Mouse (Mus musculus) midbrain, embryonic 15.5 days (tissue): ENCODE results near the gene Rfx3. TPM values are rescaled to one million over a fixed set of nuclear protein-coding genes. Genes with fewer than 3 reads are reported as not detected.
A peak's percentile ranks its signal among the peaks of the same experiment; 100 is the strongest.

Experiments used
- ATAC-seq: fragments of 200-750 bp; cut with Nextera tagmentation; replicated peaks from 2 replicates; pipeline ENCODE4 v1.8.0; 2017; ENCODE audit warnings: moderate TSS enrichment
- H3K27ac ChIP-seq: fragments of 300-500 bp; sonication (generic); 2 replicates; pipeline ENCODE4 v1.5.1; 2015; ENCODE audit warnings: mild to moderate bottlenecking, inconsistent platforms
- H3K27me3 ChIP-seq: fragments of 300-500 bp; sonication (generic); replicated peaks from 2 replicates; pipeline ENCODE4 v1.6.1; 2015; ENCODE audit warnings: inconsistent platforms
- H3K36me3 ChIP-seq: fragments of 300-500 bp; sonication (generic); replicated peaks from 2 replicates; pipeline ENCODE4 v1.6.1; 2015; ENCODE audit warnings: inconsistent platforms
- H3K4me1 ChIP-seq: fragments of 300-500 bp; sonication (generic); 2 replicates; pipeline ENCODE4 v1.6.1; 2015; ENCODE audit warnings: inconsistent platforms
- H3K4me2 ChIP-seq: fragments of 300-500 bp; sonication (generic); 2 replicates; pipeline ENCODE4 v1.6.1; 2015; ENCODE audit warnings: inconsistent platforms, mild to moderate bottlenecking, moderate library complexity
- H3K4me3 ChIP-seq: fragments of 300-500 bp; sonication (generic); 2 replicates; pipeline ENCODE4 v1.5.1; 2015; ENCODE audit warnings: mild to moderate bottlenecking, inconsistent platforms
- H3K9ac ChIP-seq: fragments of 300-500 bp; sonication (generic); 2 replicates; pipeline ENCODE4 v1.6.1; 2015; ENCODE audit warnings: mild to moderate bottlenecking, inconsistent platforms
- H3K9me3 ChIP-seq: fragments of 300-500 bp; sonication (generic); 2 replicates; pipeline ENCODE4 v1.6.1; 2016; ENCODE audit warnings: inconsistent platforms
- WGBS: fragments of 180-500 bp; shearing (Covaris S2); methylation state at CpG from one replicate; pipeline ENCODE4 v1.1.7; 2015; ENCODE audit warnings: mixed read lengths; 5-methylcytosine and 5-hydroxymethylcytosine counted together
- polyA plus RNA-seq: library from polyadenylated mRNA; unstranded; fragments of >200 nt; fragmentation: Nextera tagmentation; extraction: Ambion mirVana; gene quantifications from 2 replicates; pipeline ENCODE4 v1.2.1, GENCODE M21; 2015

Gene Rfx3
- polyA plus RNA-seq, 1 experiment from 2014 or later, result 32.2 TPM

GRCm38 (mm10) chr19:27992800-27993199, 18.2 kb downstream of the Rfx3 start:
- ATAC-seq, result no peak
- Histone ChIP-seq H3K27ac (no peak overlapping the region), H3K9me3 (no peaks in the 10 kb centered on the region), H3K9ac (no peak overlapping the region), H3K4me1 (0 out of 2 replicates have a peak, but pooled peaks cover 3% of the 10 kb centered on the region), H3K4me3 (no peak overlapping the region), H3K27me3 (no peaks in the 10 kb centered on the region), H3K4me2 (no peak overlapping the region), H3K36me3 (no peaks in the 10 kb centered on the region)
- WGBS, result 82% methylated on average over 7 of the region's 7 CpGs

DNA sequence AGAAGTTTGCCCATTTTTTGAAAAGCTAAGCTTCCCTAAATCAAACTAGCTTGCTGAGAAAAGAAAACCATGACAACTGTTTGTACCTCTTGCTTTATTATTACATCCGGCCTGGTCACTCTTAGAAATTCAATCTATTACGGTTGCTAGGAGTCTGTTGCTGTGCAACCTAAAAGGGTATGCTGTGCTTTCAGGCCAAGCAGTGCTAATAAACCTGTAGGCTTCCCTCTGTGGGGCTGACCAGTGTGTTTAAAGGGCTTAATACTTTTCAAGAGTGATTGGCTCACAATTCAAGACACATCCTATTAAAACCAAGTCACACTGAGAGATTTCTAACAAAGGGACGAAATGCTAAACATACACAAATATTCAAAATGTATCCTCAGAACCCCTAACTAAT, 22.2 kb downstream of the Rfx3 start:
- peak; percentile 62; the same call in 1 of the 2 replicates for ATAC-seq
- H3K36me3 ChIP-seq, result no peaks in the 10 kb centered on the region
- WGBS, result 4% methylated on average over 3 of the region's 3 CpGs

DNA sequence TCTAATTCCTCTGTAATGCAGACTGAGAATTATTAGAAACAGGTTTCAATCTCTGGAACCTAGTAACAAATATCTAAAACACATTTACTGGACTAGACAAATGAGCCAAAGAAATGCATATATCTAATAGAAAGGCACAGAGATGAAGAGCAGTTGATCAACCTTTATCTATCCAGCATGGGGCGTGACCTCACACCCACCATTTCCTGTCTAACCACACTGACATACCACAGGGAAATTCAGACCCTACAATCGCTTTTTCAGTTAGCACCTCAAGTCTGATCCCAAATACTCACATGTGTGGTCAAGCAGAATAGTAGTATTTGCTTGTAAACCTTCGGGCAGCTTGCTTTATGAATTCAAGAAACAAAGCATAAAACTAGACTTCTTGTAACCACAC, 43.4 kb downstream of the Rfx3 start:
- ATAC-seq, result no peak
- H3K27me3 ChIP-seq, result no peaks in the 10 kb centered on the region
- H3K4me2 ChIP-seq, result no peak overlapping the region
- 91% methylated on average over 3 of the region's 3 CpGs for WGBS
- H3K27ac ChIP-seq, result no peak overlapping the region
- no peaks in the 10 kb centered on the region for H3K9me3 ChIP-seq
- H3K36me3 ChIP-seq, result no peaks in the 10 kb centered on the region; the same call in 1 of the 2 replicates
- no peak overlapping the region for H3K4me3 ChIP-seq
- no peaks in the 10 kb centered on the region for H3K4me1 ChIP-seq
- H3K9ac ChIP-seq, result no peak overlapping the region

More for the DNA sequence above, 22.2 kb downstream of the Rfx3 start:
- no peak overlapping the region for H3K4me3 ChIP-seq
- H3K4me2 ChIP-seq, result no peak overlapping the region
- no peak overlapping the region for H3K27ac ChIP-seq
- peaks cover 6% of the 10 kb centered on the region; the same call in 1 of the 2 replicates for H3K4me1 ChIP-seq
- H3K9ac ChIP-seq, result no peak overlapping the region
- H3K27me3 ChIP-seq, result no peaks in the 10 kb centered on the region
- no peaks in the 10 kb centered on the region for H3K9me3 ChIP-seq

DNA sequence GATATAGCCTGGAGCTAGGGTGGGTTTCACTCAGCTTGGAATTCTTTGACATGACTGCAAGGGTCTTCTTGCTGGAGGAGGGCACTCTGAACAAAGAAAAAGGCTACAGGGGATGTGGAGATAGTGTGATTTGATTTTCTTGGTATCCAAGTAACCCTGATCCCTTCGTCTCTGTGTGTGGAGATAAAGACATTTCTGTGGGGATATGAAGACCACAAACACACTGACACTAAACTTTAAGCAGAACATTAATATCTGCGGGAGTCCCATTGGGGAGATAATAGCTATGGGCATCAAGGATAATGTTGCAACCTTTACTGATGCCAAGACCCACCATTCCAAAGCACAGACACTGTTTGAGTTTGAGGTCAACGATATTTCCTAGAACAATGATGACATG, 49.7 kb downstream of the Rfx3 start:
- no peaks in the 10 kb centered on the region for H3K36me3 ChIP-seq
- no peak for ATAC-seq
- no peak overlapping the region for H3K27ac ChIP-seq
- H3K27me3 ChIP-seq, result no peaks in the 10 kb centered on the region
- whole genome bisulfite sequencing, result 95% methylated on average over 3 of the region's 3 CpGs
- no peaks in the 10 kb centered on the region for H3K4me1 ChIP-seq
- H3K9me3 ChIP-seq, result no peaks in the 10 kb centered on the region
- no peak overlapping the region for H3K9ac ChIP-seq
- H3K4me3 ChIP-seq, result no peak overlapping the region
- no peak overlapping the region for H3K4me2 ChIP-seq

GRCm38 (mm10) chr19:27935453-27935852, 75.5 kb downstream of the Rfx3 start:
- no peaks in the 10 kb centered on the region for H3K9me3 ChIP-seq
- H3K36me3 ChIP-seq, result no peaks in the 10 kb centered on the region
- 45% methylated on average over 3 of the region's 3 CpGs for WGBS
- H3K9ac ChIP-seq, result no peak overlapping the region
- 0 out of 2 replicates have a peak overlapping the region, but pooled peaks have one; percentile 5 for H3K27ac ChIP-seq
- H3K4me1 ChIP-seq, result peaks cover 5% of the 10 kb centered on the region; the same call in 1 of the 2 replicates
- no peaks in the 10 kb centered on the region for H3K27me3 ChIP-seq
- no peak overlapping the region for H3K4me2 ChIP-seq
- no peak for ATAC-seq
- H3K4me3 ChIP-seq, result no peak overlapping the region

- H3K36me3 ChIP-seq, result no peaks in the 10 kb centered on the region
- peaks cover 5% of the 10 kb centered on the region; the same call in 1 of the 2 replicates for H3K4me1 ChIP-seq
- no peak overlapping the region for H3K27ac ChIP-seq
- H3K27me3 ChIP-seq, result no peaks in the 10 kb centered on the region
- no peaks in the 10 kb centered on the region for H3K9me3 ChIP-seq
- no peak overlapping the region for H3K9ac ChIP-seq
- 98% methylated on average over 2 of the region's 2 CpGs for WGBS
- no peak overlapping the region for H3K4me2 ChIP-seq
- ATAC-seq, result no peak
- no peak overlapping the region for H3K4me3 ChIP-seq
Observed at GRCm38 (mm10) chr19:27931136-27931535, 79.8 kb downstream of the Rfx3 start.

- no peak overlapping the region for H3K27ac ChIP-seq
- no peaks in the 10 kb centered on the region for H3K4me1 ChIP-seq
- no peak overlapping the region for H3K4me2 ChIP-seq
- no peaks in the 10 kb centered on the region for H3K27me3 ChIP-seq
- no peak overlapping the region for H3K9ac ChIP-seq
- H3K4me3 ChIP-seq, result no peak overlapping the region
- 90% methylated on average over 3 of the region's 3 CpGs for WGBS
- H3K9me3 ChIP-seq, result no peaks in the 10 kb centered on the region
- H3K36me3 ChIP-seq, result no peaks in the 10 kb centered on the region
- ATAC-seq, result no peak
Observed at GRCm38 (mm10) chr19:27926378-27926777, 84.6 kb downstream of the Rfx3 start.

GRCm38 (mm10) chr19:27919040-27919439, 91.9 kb downstream of the Rfx3 start:
- Histone ChIP-seq H3K4me1 (peaks cover 7% of the 10 kb centered on the region), H3K27me3 (no peaks in the 10 kb centered on the region), H3K9ac (no peak overlapping the region), H3K9me3 (no peaks in the 10 kb centered on the region), H3K4me2 (no peak overlapping the region), H3K4me3 (no peak overlapping the region), H3K36me3 (no peaks in the 10 kb centered on the region), H3K27ac (no peak overlapping the region)
- no peak for ATAC-seq
- 44% methylated on average over 2 of the region's 2 CpGs for WGBS

- Histone ChIP-seq H3K9ac (no peak overlapping the region), H3K9me3 (no peaks in the 10 kb centered on the region), H3K4me1 (peaks cover 7% of the 10 kb centered on the region), H3K4me3 (no peak overlapping the region), H3K27ac (0 out of 2 replicates have a peak overlapping the region, but pooled peaks have one; percentile 17), H3K27me3 (no peaks in the 10 kb centered on the region), H3K36me3 (no peaks in the 10 kb centered on the region), H3K4me2 (no peak overlapping the region)
- no peak for ATAC-seq
- WGBS, result 33% methylated on average over 2 of the region's 2 CpGs
Observed at GRCm38 (mm10) chr19:27916446-27916845, 94.5 kb downstream of the Rfx3 start.

DNA sequence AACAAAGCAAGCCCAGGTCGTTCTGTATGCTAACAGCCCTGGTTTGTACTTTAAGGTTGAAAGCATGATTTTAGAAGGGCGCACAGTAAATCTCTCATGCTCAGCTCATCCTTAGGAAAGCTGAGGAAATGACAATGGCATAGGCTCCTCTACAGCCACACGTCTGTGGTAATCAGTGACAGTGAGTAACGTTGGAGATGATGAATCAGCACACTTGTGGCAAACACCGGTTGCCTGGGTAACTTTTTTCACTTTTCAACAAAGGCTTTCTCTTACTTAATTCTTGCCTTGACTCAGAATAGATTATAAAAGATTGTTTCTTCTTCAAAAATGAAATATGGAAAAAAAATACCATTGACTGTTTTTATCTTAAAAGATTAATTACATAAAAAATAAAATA, 104.0 kb downstream of the Rfx3 start:
- WGBS, result 65% methylated on average over 5 of the region's 5 CpGs
- H3K9ac ChIP-seq, result no peak overlapping the region
- ATAC-seq, result no peak

GRCm38 (mm10) chr19:27905976-27906375, 105.0 kb downstream of the Rfx3 start:
- no peaks in the 10 kb centered on the region for H3K9me3 ChIP-seq
- WGBS, result 92% methylated on average over 9 of the region's 9 CpGs
- H3K4me3 ChIP-seq, result no peak overlapping the region
- H3K27ac ChIP-seq, result no peak overlapping the region
- no peak overlapping the region for H3K4me2 ChIP-seq
- H3K27me3 ChIP-seq, result no peaks in the 10 kb centered on the region
- no peaks in the 10 kb centered on the region for H3K36me3 ChIP-seq
- peaks cover 8% of the 10 kb centered on the region for H3K4me1 ChIP-seq
- H3K9ac ChIP-seq, result no peak overlapping the region
- ATAC-seq, result no peak

More for the DNA sequence above, 104.0 kb downstream of the Rfx3 start:
- Histone ChIP-seq H3K9me3 (no peaks in the 10 kb centered on the region), H3K4me3 (no peak overlapping the region), H3K4me1 (peaks cover 8% of the 10 kb centered on the region), H3K27ac (no peak overlapping the region), H3K4me2 (no peak overlapping the region), H3K27me3 (no peaks in the 10 kb centered on the region), H3K36me3 (no peaks in the 10 kb centered on the region)

- WGBS, result 60% methylated on average over 1 of the region's 1 CpGs
- H3K9ac ChIP-seq, result no peak overlapping the region
- H3K4me2 ChIP-seq, result no peak overlapping the region
- no peak for ATAC-seq
- peaks cover 8% of the 10 kb centered on the region for H3K4me1 ChIP-seq
- no peak overlapping the region for H3K4me3 ChIP-seq
- no peaks in the 10 kb centered on the region for H3K27me3 ChIP-seq
- no peak overlapping the region for H3K27ac ChIP-seq
- no peaks in the 10 kb centered on the region for H3K9me3 ChIP-seq
- no peaks in the 10 kb centered on the region for H3K36me3 ChIP-seq
Observed at GRCm38 (mm10) chr19:27905172-27905571, 105.8 kb downstream of the Rfx3 start.

GRCm38 (mm10) chr19:27904655-27905054, 106.3 kb downstream of the Rfx3 start:
- H3K36me3 ChIP-seq, result no peaks in the 10 kb centered on the region
- 21% methylated on average over 2 of the region's 2 CpGs for WGBS
- peaks cover 8% of the 10 kb centered on the region for H3K4me1 ChIP-seq
- no peaks in the 10 kb centered on the region for H3K9me3 ChIP-seq
- no peak overlapping the region for H3K27ac ChIP-seq
- H3K4me2 ChIP-seq, result no peak overlapping the region
- H3K4me3 ChIP-seq, result no peak overlapping the region
- no peak overlapping the region for H3K9ac ChIP-seq
- peak; percentile 75 for ATAC-seq
- H3K27me3 ChIP-seq, result no peaks in the 10 kb centered on the region
